Mouse (Mus musculus): ENCODE measurements around the gene Foxo6.
A peak's percentile ranks its signal among the peaks of the same experiment; 100 is the strongest.

Gene Foxo6

DNA sequence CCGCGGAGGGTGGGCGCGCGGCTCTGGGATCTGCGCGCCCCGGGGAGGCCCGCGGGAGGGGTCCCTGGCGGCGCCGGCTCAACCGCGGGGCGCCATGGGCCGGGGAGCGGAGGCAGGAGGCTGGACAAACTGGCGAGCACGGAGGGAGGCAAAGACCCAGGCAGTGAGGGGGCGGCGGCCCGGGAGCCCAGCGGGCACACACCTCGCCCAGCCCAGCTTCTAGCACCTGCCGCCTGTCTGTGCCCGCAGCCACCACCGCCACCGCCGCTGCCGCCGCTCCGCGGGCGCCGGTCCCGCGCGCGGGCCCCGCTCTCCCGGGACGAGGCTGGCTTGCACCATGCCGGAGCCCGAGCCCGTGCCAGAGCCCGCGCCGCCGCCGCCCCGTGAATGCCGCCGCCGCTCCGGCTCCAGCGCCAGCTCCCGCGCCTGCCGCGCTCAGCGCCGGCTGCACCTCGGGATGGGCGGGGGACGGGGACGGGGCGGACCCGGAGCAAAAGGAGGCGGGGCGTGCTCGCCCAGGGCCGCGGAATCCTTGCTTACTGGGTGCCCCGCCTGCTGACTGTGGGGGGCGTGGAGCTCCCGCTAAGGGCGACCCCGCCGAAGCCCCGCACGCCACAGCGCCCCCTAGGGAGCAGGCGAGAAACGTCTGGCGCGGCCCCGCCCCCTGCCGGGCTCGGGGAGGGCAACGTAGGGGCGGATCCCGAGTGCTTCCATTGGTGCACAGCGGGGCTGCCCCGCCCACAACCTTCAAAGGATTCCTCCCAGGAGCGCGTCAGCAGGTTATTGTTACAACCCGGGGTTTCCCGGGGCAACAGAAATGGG, at the start of gene Foxo6:
Foxo6 (minus strand) TSS at position 60 of the 822 bp plus-strand sequence.
- peak; percentile 94 to 96 for DNase-seq (ENCODE audit: low spot score in 2 of 2)

DNA sequence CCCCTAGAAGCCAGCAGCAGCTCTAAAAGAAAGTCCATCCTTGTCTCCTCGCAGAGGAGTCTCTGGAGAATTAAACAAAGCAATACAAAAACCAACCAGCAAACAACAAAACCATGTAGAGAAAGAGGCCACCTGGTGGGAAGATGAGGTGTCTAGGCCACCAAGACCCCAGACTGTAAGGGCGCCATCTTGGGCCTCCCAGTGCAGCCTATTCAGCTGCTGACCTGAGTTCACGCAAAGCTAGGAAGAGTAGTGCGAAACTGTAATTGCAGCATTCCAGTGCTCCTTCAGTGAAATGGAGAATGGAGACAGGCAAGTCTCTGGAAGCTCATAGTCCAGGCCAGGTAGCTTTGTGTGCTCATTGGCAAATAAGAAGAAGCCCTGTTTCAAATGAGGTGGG, 47.2 kb upstream of the Foxo6 start:
- DNase-seq (ENCODE audit: low spot score in 2 of 2): no peak

DNA sequence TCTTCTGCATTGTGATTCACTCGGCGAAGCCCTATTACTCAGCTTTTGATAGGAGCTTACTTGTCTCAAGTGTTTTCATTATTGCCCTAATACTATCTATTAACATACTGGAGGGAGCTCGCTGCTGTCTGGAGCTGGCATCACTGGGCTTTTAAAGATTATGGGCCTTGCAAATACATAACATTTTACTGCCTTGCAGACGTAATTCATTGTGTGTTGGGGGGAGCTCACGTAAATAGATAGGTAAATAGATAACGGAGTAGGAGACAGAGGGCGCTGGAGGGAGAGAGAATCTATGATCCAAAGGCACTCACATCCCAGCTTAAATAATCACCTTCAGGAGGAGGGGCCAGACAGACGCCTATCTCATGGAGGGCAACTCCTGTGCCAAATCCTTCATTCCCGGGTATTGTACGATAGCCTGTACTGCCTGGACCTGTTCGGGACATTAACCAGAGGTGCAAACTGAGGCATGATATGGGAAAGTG, 45.8 kb upstream of the Foxo6 start:
- DNase-seq (ENCODE audit: low spot score in 2 of 2): no peak

DNA sequence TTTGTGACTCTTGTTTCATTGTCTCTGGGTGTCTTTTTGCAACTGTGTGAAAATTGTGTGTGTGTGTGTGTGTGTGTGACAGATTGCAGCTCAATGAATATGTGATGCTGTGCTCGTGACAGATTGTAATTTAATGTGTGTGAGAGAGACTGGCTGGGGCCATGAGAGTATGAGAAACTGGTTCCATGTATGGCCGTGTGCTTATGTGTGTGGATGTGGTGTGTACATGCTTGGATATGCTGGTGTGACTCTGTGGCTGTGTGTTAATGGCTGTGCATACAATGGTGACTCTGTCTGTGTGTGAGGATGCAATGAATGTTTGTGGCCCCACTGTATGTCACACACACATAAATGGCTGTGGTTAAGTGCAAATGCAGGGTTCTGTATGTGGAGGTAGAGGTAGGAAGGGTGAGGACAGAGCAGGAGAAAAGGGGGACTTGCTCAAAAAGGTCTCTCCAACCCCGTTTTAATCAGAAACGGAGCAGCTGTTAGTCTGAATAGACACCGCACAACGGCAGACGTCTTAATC, 45.3 kb upstream of the Foxo6 start:
- DNase-seq (ENCODE audit: low spot score in 2 of 2): no peak

DNA sequence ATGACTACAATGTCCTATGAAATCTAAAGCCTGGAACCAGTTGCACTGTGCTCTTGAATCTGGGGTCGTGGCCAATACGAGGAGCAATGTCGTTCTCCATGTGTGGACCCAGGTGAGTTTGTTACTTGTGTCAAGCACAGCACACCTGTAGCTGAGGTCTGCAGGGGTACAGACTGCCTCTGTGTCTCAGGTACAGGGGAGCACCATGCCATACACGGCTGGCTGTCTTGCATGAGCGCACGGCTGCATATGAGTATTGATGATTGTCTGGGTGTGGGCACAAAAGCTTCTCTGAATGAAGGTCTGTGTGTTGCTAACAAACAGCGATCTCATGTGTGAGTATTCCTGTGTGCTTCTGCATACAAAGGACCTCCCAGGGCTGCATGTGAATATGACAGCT, 44.8 kb upstream of the Foxo6 start:
- no peak for DNase-seq (ENCODE audit: low spot score in 2 of 2)

DNA sequence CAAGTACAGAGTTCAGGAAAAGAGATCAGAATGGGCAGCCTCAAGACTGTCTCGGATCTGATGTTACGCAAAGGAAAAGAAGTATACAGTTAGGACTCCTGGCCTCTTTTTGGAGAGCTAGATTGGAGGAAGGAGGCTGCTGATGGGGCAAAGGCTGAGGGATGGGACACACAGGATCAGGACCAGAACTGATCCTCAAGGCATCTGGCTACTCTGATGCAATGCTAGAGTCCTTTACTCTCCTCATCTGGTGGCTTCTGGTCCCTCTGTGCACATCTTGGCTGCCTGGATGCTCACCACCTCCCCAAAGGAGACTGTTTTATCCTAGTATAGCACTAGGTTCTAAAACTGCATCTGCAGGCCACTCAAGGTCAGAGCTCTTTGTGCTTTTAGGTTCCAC, 44.4 kb upstream of the Foxo6 start:
- DNase-seq (ENCODE audit: low spot score in 2 of 2): no peak

DNA sequence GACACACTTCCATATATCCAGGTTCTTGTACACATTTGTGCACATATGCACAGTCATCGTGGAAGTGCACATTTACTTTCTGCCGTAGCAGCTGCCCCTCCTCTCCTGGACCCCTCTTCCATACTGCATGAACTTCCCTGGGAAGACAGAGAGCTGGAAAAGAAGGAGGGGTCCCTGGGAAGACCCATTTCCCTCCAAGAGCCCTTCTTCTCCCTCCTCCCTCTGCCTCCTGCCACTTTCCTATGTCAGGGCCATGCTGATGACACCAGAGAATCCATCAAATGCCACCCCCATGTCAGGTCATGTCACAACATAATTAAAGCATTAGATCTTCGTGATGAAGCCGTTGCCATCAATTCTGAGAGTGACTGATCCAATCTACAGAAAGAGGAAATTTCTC, 38.6 kb upstream of the Foxo6 start:
- no peak for DNase-seq (ENCODE audit: low spot score in 2 of 2)

DNA sequence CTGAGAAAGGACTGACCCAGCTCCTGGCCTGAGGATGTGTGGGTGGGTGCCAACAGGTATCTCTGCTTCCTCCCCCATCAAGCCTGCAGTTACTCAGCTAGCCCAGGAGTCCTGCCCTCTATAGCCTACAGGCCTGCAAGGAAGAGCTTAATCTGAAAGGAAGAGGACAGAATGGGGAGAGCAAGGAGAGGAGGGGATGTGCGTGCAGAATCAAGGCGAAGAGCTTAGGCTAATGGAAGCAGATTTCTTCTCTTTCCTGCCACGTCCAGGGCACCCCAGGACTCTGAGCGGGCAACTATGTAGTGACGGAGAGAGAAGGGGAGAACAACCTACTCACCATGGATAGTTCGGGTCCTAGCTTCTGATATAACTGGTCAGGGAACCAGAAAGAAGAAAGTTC, 37.9 kb upstream of the Foxo6 start:
- no peak for DNase-seq (ENCODE audit: low spot score in 2 of 2)

DNA sequence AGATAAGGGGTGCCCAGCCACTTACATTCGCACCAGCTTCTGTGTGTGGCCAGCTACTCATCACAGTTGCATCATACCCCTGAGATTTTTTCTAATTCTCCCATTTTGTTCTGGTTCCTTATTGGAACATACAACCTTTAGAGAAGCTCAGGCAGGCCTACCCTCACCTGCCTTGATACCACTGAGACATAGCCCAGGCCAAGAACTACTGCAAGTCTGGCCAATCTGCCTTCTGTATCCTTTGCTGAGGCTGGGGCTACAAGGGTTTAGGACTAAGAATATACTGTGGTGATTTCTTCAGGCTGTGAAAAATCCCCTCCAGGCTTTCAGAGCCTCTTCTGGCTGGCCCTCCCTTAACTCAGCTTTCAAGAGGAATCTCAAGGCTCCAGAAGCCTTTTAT, 36.7 kb upstream of the Foxo6 start:
- DNase-seq (ENCODE audit: low spot score in 2 of 2): no peak

DNA sequence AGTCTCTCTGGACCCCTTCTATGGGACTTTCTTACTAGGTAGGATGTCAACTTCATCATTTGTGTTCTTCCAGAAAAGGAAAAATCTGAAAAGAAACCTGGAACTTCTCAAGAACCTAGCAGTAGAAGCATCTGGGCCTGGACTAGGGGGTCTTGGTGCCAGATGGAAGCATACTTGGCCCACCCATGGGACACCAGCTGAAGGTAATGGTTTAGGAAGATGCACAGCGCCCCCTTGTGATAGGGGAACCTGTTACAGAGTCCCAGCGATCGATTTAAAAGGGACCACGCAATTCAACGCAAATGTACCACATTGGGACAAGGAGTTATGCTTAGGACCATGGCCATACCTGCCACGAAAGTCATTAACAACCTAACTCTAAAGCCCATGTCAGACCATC, 36.0 kb upstream of the Foxo6 start:
- DNase-seq (ENCODE audit: low spot score in 2 of 2): no peak

DNA sequence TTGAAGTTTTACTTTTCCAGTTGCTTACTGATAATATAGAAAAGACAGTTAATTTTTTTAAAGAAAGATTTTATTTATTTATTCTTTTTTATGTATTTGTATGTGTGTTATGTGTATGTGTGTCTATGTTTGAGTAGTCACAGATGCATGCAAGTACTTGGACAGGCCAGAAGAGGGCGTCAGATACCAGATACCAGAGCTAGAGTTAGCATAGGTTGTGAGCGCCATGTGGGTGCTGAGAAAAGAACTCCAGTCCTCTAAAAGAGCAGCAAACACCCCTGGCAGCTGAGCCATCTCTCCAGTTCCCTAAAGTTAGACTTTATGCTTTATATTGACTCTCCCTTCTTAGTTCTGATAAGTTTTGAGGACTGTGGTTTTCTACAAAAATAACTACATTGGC, 30.4 kb upstream of the Foxo6 start:
- no peak for DNase-seq (ENCODE audit: low spot score in 2 of 2)

DNA sequence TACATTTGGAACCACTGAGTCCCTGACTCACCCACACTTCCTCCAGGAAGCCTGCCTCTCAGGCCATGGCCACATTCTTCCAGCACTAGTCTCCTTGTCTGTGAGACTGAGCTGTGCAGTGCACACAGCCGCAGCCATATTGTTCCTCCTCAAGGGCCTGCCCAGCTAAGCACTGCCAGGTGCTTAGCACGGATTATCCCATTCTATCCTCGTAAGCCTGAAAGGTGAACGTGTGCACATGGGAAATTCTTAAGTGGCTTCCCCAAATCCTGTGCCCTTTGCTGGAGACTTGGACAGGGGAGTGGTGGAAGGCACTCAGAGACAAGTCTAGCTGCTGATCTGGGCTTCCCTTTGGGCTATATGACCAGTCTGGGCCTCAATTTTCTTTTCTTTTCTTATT, 29.6 kb upstream of the Foxo6 start:
- DNase-seq (ENCODE audit: low spot score in 2 of 2): no peak

DNA sequence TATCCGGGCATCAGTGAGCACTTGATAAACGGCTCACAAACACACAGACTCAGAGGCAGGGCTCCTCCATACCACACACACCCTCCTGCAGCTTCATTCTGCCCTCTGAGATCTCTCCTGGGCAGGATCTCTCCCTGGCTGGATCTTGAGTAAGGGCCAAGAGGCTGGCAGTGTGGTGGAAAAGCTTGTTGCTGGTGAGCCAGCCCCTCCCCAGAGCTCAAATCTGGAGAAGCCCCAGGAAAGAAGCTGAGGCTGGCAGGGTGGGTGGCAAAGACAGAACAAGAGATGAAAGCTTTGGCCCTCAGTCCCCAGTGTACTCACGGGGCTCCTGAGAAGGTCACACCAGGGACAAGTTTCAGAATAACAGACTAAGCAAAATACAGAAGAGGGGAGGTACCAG, 27.4 kb upstream of the Foxo6 start:
- DNase-seq (ENCODE audit: low spot score in 2 of 2): no peak

DNA sequence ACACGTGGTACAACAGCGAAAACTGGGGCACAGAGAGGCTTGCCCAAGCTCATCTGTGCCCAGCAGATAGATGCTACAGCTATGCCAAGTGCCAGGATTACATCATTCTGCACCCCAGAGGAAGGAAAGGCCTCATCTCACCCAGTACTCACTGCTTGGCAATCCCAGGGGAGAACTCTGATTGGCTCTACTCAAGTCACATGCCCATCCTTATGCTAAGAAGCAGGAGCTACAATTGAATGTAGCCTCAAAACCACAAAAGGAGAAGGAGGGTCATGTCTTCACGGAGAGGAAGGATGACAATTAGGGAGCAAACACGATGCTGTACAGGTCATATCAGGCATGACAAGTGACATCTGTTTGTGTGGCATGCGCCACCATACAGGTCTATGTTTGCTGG, 26.2 kb upstream of the Foxo6 start:
- DNase-seq (ENCODE audit: low spot score in 2 of 2): no peak

DNA sequence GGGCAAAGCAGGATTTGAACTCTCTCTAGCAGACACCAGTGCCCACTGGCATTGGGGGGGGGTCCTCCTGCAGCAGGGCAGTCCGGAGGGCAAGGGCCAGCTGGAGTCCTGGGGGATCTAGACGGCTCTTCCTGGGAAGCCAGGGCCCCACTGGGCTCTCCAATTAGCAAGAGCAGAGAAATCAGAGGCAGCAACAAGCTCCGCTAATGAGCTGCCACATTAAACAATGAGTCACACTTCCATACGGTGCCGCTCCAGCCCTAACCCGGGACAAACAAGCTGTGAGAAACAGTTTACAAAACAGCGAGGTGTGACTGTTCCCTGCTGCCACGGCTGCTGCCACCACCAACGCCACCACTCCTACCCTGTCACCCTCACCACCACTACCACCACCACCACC, 17.4 kb upstream of the Foxo6 start:
- no peak for DNase-seq (ENCODE audit: low spot score in 2 of 2)

DNA sequence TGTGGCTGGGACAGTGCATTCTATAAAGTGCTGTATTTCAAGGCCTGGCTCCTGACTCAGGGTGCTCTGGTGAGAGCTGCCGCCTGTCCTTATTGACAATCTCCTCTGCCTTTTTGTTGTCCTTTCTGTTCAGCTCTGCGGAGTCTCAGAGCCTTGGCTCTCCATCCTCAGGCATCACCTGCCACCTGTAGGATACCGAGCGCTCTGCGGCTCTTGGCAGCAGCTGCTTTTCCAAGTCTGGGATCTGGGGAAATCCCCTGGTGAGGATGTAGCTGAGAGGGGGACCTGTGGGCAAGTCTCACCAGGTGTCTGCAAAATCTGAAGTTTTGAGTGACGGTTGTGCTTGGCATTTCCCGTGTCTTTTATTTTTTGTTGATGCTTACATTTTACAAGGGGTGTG, 12.1 kb upstream of the Foxo6 start:
- no peak for DNase-seq (ENCODE audit: low spot score in 2 of 2)

DNA sequence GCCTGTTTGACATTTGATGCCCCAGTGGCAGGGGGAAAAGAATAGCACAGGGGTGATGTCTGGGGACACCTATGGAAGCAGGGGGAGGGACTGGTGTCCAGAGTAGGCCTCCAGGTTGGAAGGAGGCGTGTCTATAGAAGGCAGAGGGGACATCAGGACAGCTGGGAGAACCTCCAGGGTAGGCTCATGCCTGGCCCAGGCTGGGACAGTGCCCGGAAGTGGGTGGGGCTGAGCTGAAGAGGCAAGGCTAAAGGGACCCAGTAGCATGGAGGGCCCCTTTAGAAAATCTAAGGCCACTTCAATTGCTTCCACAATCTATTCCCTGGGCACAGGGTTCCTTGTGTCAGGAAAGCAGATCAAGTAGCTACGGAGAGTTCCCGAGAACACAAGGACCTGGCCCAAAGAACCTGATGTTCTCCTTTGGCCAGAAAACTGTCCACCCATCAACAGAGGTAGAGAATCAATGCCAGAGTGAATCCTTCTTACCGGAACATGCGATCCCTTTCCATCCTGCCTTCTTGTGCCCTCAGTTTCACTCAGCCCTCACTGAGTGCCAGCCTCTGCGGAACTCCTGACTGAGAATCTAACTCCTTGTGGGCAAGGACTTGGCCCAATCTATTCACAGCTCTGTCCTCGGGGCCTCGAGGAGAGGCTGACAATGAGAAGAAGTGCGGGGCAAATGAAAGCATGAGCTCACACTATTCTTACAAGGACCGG, 4.1 kb upstream of the Foxo6 start:
- DNase-seq (ENCODE audit: low spot score in 2 of 2): peak in 1 of 2 experiments; percentile 10

DNA sequence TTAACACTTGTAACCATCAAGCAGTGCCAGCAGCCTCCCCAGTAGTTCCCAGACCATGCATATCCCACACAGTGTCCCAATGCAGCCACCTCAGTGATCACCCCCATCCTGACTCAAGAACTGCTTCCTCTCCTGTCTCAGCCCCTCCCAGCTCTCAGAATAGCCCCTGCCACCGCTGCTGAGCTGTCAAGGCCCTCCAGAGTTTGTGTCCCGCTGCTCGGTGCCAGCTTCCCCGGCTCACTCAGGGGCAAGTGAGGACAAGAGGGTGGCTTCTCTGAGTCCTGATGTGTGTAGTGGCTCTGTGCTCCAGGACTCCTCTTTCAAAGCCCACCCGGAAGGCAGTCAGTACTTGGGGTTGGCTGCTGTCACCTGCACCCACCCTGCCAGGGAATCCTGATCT, 3.3 kb upstream of the Foxo6 start:
- DNase-seq (ENCODE audit: low spot score in 2 of 2): peak in 1 of 2 experiments; percentile 9

DNA sequence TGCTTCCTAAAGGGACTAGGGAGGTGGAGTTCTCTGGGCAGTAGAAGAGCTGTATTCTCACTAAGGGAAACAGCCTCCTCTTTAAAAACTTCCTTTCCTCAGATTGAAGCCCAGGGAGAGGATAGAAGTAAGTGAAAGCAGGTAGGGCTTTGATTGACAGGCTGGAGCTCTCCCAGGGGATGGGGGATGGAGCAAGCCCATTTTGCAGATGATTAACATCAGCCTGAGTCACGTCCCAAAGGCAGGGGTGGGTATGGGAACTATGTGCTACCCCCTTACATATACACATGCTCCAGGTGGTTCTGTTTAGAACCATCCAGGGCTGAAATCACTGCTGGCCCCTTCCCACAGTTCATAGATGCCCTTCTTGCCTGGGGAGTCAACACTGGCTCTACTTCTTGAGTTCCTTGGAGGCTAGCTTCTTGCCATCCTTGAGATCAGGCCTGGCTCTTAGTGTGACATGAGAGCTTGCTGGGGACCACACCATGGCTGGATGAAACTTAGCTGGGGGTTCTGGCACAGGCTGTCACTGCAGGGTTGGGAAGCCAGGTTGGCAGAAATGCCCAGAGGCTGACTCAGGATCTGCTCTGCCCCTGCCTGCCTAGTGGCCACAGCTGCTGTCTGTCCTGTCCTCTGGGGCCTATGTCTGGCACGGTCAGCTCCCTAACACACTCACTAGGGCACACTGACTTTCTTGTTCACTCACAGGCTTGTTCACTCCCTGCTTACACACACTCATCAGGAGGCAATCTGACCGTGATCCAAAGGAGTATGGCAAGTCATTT, 2.2 kb upstream of the Foxo6 start:
- DNase-seq (ENCODE audit: low spot score in 2 of 2): peak in 1 of 2 experiments; percentile 6

DNA sequence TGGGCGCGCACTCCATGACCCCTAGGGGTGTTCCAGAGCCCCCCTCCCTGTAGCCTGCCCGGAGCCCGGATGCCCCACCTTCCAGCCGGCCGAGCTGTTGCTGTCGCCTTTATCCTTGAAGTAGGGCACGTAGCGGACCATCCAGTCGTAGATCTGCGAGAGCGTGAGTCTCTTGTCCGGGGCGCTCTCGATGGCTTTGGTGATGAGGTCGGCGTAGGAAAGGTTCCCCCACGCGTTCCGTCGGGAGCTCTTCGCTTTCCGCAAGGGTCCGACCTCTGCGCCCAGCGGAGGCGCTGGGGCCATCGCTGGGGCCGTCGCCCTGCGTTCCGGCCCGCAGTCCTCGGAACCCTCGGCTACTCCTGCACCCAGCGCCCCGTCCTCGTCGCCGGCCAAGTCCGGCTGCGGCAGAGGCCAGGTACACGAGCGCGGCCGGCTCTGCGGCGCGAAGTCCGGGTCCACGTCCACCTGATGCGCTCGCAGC, 348 bp downstream of the Foxo6 start:
- DNase-seq (ENCODE audit: low spot score in 2 of 2): peak in 1 of 2 experiments; percentile 38

DNA sequence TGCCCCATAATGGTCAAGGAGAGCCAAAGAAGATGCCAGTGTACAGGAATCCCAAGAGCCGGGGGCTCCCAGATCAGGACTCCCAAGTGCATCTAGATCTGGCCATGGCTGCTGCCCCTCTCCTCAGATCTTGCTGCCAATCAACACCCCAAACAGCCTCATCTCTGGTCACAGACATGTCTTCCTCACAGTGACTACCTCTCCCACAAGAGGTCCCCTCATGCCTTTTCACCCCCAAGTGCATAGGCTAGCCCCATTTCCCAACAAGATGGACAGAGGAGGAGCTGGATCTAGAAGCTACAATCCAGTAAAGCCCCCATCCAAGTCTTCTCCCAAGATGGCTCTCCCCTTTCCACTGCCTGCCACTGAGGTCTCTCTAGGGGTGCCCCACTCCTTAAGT, 1.4 kb downstream of the Foxo6 start:
- peak in 1 of 2 experiments; percentile 9 for DNase-seq (ENCODE audit: low spot score in 2 of 2)

DNA sequence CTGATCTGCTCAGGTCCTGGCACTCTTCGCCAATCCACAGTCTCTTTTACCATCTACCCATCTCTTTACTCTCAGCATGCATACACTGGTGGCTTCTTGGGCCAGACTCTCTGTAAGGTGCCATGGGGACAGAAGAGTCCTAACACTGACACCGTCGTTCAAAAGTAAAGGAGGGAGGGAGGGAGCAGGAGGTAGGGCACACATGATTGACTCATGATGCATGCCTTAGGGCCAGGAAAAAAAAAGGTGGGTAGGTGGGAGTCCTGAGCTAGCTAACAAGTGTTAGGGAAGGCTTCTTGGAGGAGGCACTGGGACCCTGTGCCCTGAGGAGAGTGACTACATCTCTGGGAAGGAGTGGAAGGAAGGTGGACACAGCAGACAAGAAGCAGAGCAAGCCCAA, 1.9 kb downstream of the Foxo6 start:
- no peak for DNase-seq (ENCODE audit: low spot score in 2 of 2)

Data from frontal cortex, postnatal 10 days (tissue).